ENCODE assay signal across 14 mouse cellular contexts in genomic region chr7:100816759-100817441, GRCm38 (mm10). TPM values are rescaled to one million over a fixed set of nuclear protein-coding genes. Genes with fewer than 3 reads are reported as not detected.
DNase-seq lines count a peak whose midpoint lies in the region; TF ChIP-seq lines count a peak whose summit lies in the region.
"Had no signal": no experiment of that assay in that cellular context is flagged by ENCODE, and none has a peak within 500 bp of the region (broad histone marks: within the 10 kb centered on the region; RNA-seq: fewer than 3 reads in every experiment).

No protein-coding gene starts in this region.

- WGBS in heart, embryonic 10.5 days: 45% methylated on average over 6 of the region's 6 CpGs
- 83% methylated on average over 6 of the region's 6 CpGs for WGBS in thymus, adult 2 months

- DNase-seq in heart, embryonic 10.5 days (ENCODE audit: low spot score): no peak
- no peak for DNase-seq in heart, postnatal 4 days
- peak; percentile 7 for DNase-seq in A20 (ENCODE audit: low read depth, low spot score)
- peak; percentile 55 for DNase-seq in brain, embryonic 18.5 days (ENCODE audit: low read depth, low spot score)
- peak; percentile 60 to 64 for DNase-seq in left cerebral cortex, postnatal 10 days (ENCODE audit: extremely low spot score in 1 of 2, low spot score in 2 of 2)
- no peak for DNase-seq in thymus, postnatal 4 days
- DNase-seq in thymus, adult 2 months: no peak
- DNase-seq in embryo, embryonic 9.5 days (ENCODE audit: extremely low spot score): no peak
- DNase-seq: kidney, postnatal 14 days; lung, embryonic 14.5 days; thymus, postnatal 36 days had no signal

- H3K9me3 ChIP-seq in heart, embryonic 10.5 days: no peaks in the 10 kb centered on the region
- H3K9me3 ChIP-seq: embryonic facial prominence, embryonic 13.5 days; G1E had no signal

- TF ChIP-seq POLR2A in thymus, adult 2 months (IDR thresholded peaks at IDR 0.05; ENCODE audit: control insufficient read depth, extremely low read depth, insufficient read depth, low read length, poor library complexity): no peak

- intact Hi-C loops in left cerebral cortex, postnatal 10 days (cut with DNase I): loop anchor here (5.0 kb wide), 2 partner anchors 110 to 130 kb away; partner anchors contain the start of gene Fam168a

- TF ChIP-seq CTCF in thymus, adult 2 months (IDR thresholded peaks at IDR 0.05; ENCODE audit: borderline replicate concordance, control insufficient read depth, extremely low read depth, insufficient read depth, low read length, poor library complexity): no peak

- peak overlapping the region; percentile 67 for H3K27ac ChIP-seq in heart, embryonic 10.5 days
- no peak overlapping the region for H3K27ac ChIP-seq in thymus, adult 2 months (ENCODE audit: control insufficient read depth, insufficient read depth, low read length)
- H3K27ac ChIP-seq: embryonic facial prominence, embryonic 13.5 days had no signal

- H3K4me3 ChIP-seq in heart, embryonic 10.5 days: no peak overlapping the region
- H3K4me3 ChIP-seq in thymus, adult 2 months (ENCODE audit: control insufficient read depth, insufficient read depth, low read length): no peak overlapping the region
- H3K4me3 ChIP-seq: embryonic facial prominence, embryonic 13.5 days; myocyte had no signal

- H3K4me1 ChIP-seq in heart, embryonic 10.5 days: peaks cover 22% of the 10 kb centered on the region
- no peaks in the 10 kb centered on the region for H3K4me1 ChIP-seq in thymus, adult 2 months (replicated peaks; ENCODE audit: control insufficient read depth, insufficient read depth, low read length)

- no peaks in the 10 kb centered on the region for H3K27me3 ChIP-seq in heart, embryonic 10.5 days (ENCODE audit: insufficient read depth, poor library complexity, severe bottlenecking)
- H3K27me3 ChIP-seq in thymus, adult 2 months (ENCODE audit: control insufficient read depth, insufficient read depth, low read length): no peaks in the 10 kb centered on the region
- H3K27me3 ChIP-seq: embryonic facial prominence, embryonic 13.5 days had no signal

- no peaks in the 10 kb centered on the region; the same call in 1 of the 2 replicates for H3K36me3 ChIP-seq in heart, embryonic 10.5 days
- no peaks in the 10 kb centered on the region for H3K36me3 ChIP-seq in thymus, adult 2 months (ENCODE audit: control insufficient read depth, insufficient read depth, low read length)

RNA-seq across cellular contexts. Expression of gene Relt, which starts 46.3 kb away (rescaled TPM):
- 4.4 and 5.3 TPM in 2 replicates for polyA plus RNA-seq in heart, embryonic 10.5 days (2016; fragmentation: Nextera tagmentation; extraction: Ambion mirVana)
- 1 to 10 TPM; 5.6 to 6.4 TPM for total RNA-seq in heart, postnatal 4 days (2021)
- total RNA-seq in left cerebral cortex, postnatal 10 days (2021): 1 to 10 TPM; 9.0 to 9.4 TPM
- polyA plus RNA-seq in thymus, adult 2 months (2012; rRNA removed): 77.5 and 82.0 TPM in 2 replicates

Comparison
In these comparisons a context has a peak if more than half of its experiments do, and no peak if none do; other contexts are left out.
1. DNase-seq: peak in A20 (single experiment), brain, embryonic 18.5 days (single experiment) and left cerebral cortex, postnatal 10 days (2 of 2); none in heart, embryonic 10.5 days (single experiment), heart, postnatal 4 days (single experiment), thymus, postnatal 4 days (single experiment), thymus, adult 2 months (single experiment) and embryo, embryonic 9.5 days (single experiment).